ENCODE assay signal across 10 mouse cellular contexts in the genomic region with DNA sequence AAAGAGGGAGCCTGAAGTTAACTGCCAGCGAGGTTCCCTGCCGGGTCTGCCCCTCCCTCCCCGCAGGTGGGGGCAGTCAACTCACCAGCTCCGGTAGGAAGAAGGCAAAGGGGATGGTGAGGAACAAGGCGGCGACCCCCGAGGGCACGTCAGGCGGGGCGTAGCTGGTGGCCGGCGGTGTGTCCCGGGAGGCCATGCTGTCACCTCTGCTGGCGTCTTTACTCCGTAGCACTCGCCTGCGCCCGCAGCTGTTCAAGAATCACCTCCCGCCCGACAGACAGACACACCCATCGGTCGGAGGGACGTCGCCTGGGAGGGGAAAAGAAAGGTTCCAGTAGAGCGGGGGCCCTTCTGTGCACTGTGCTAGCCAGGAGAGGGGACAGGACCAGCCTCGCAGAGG. TPM values are rescaled to one million over a fixed set of nuclear protein-coding genes. Genes with fewer than 3 reads are reported as not detected.
DNase-seq lines count a peak whose midpoint lies in the region; ATAC-seq lines count a peak whose summit lies in the region.
"Had no signal": no experiment of that assay in that cellular context is flagged by ENCODE, and none has a peak within 500 bp of the region (broad histone marks: within the 10 kb centered on the region; RNA-seq: fewer than 3 reads in every experiment).

A gene (minus strand): TSS at position 262 of the 400 bp plus-strand sequence.

- H3K9me3 ChIP-seq in embryonic facial prominence, embryonic 15.5 days (replicated peaks) = no peaks in the 10 kb centered on the region
- no peaks in the 10 kb centered on the region for H3K9me3 ChIP-seq in hindbrain, embryonic 16.5 days (ENCODE audit: control insufficient read depth, low read length)

- H3K4me2 ChIP-seq in embryonic facial prominence, embryonic 15.5 days (replicated peaks) = peak within 1 kb of the TSS; percentile 43
- H3K4me2 ChIP-seq in hindbrain, embryonic 16.5 days (ENCODE audit: low read length) = peak within 1 kb of the TSS; percentile 45

- H3K4me3 ChIP-seq in embryonic facial prominence, embryonic 15.5 days (replicated peaks) = peak within 1 kb of the TSS; percentile 33
- H3K4me3 ChIP-seq in hindbrain, embryonic 16.5 days (ENCODE audit: low read length) = peak within 1 kb of the TSS; percentile 19
- H3K4me3 ChIP-seq: erythroblast, embryonic 14.5 days had no signal

- ATAC-seq in embryonic facial prominence, embryonic 15.5 days (ENCODE audit: insufficient number of reproducible peaks, low FRiP score, low TSS enrichment, low read depth) = no peak
- ATAC-seq in hindbrain, embryonic 16.5 days = no peak
- ATAC-seq in activated CD4-positive, CD25-positive, alpha-beta regulatory T cell, adult 4 months = no peak

- no peaks in the 10 kb centered on the region for H3K36me3 ChIP-seq in embryonic facial prominence, embryonic 15.5 days
- no peaks in the 10 kb centered on the region for H3K36me3 ChIP-seq in hindbrain, embryonic 16.5 days (ENCODE audit: control insufficient read depth, insufficient read depth, low read length)

- 0 out of 2 replicates have a peak within 1 kb of the TSS, but pooled peaks have one; percentile 6 for H3K9ac ChIP-seq in embryonic facial prominence, embryonic 15.5 days
- peak within 1 kb of the TSS; percentile 39; the same call in 1 of the 2 replicates for H3K9ac ChIP-seq in hindbrain, embryonic 16.5 days (ENCODE audit: low read depth, low read length)

- peak; percentile 95 for DNase-seq in heart, adult 11 months
- DNase-seq in heart, adult 8-10 months (ENCODE audit: low spot score) = no peak
- peak; percentile 15 for DNase-seq in mesoderm, embryonic 11.5 days (ENCODE audit: low read depth, low spot score)
- DNase-seq in adrenal gland, postnatal 4 days (ENCODE audit: low spot score in 2 of 2) = no peak
- DNase-seq in gastrocnemius, postnatal 25 days = no peak

- WGBS in embryonic facial prominence, embryonic 15.5 days = 2% methylated on average over 26 of the region's 26 CpGs
- 1% methylated on average over 26 of the region's 26 CpGs for WGBS in hindbrain, embryonic 16.5 days

- H3K4me1 ChIP-seq in embryonic facial prominence, embryonic 15.5 days = peaks cover 15% of the 10 kb centered on the region; the same call in 1 of the 2 replicates
- no peaks in the 10 kb centered on the region for H3K4me1 ChIP-seq in hindbrain, embryonic 16.5 days (ENCODE audit: control insufficient read depth, insufficient read depth, low read depth, low read length)

- peak within 1 kb of the TSS; percentile 74 for H3K27ac ChIP-seq in embryonic facial prominence, embryonic 15.5 days (replicated peaks)
- no peak within 1 kb of the TSS for H3K27ac ChIP-seq in hindbrain, embryonic 16.5 days (ENCODE audit: low read depth, low read length)

- H3K27me3 ChIP-seq in embryonic facial prominence, embryonic 15.5 days = peaks cover 9% of the 10 kb centered on the region
- H3K27me3 ChIP-seq in hindbrain, embryonic 16.5 days (replicated peaks; ENCODE audit: control insufficient read depth, insufficient read depth, low read length) = peaks cover 7% of the 10 kb centered on the region; the same call in 1 of the 2 replicates

RNA-seq across cellular contexts. Expression of the gene that starts here (rescaled TPM):
- total RNA-seq in heart, adult 8-10 months (2022) = 1 to 10 TPM; 3.4 to 8.7 (median 6.4) TPM
- polyA plus RNA-seq in embryonic facial prominence, embryonic 15.5 days (2015; fragmentation: Nextera tagmentation; extraction: Ambion mirVana) = 32.3 and 37.3 TPM in 2 replicates
- 1.3 and 1.5 TPM in 2 replicates for polyA plus RNA-seq in hindbrain, embryonic 16.5 days (2015; fragmentation: Nextera tagmentation; extraction: Ambion mirVana)
- not detected for polyA plus RNA-seq in activated CD4-positive, CD25-positive, alpha-beta regulatory T cell, adult 4 months (2017; shearing (Covaris generic))
- total RNA-seq in adrenal gland, postnatal 4 days (2021) = 1 to 10 TPM; 3.1 to 3.5 TPM
- total RNA-seq in gastrocnemius, postnatal 25 days (2021) = 1 to 10 TPM; 3.7 to 5.5 TPM
- polyA plus RNA-seq: C2C12; erythroblast, embryonic 14.5 days had no signal

Comparison
In these comparisons a context has a peak if more than half of its experiments do, and no peak if none do; other contexts are left out.
1. RNA of the gene that starts here (polyA plus RNA-seq): 32.3 to 37.3 TPM in embryonic facial prominence, embryonic 15.5 days; 1.3 to 1.5 TPM in hindbrain, embryonic 16.5 days and not detected in activated CD4-positive, CD25-positive, alpha-beta regulatory T cell, adult 4 months; every median in the first group is over 10 times any median in the second.
2. DNase-seq: peak in heart, adult 11 months (single experiment) and mesoderm, embryonic 11.5 days (single experiment); none in heart, adult 8-10 months (single experiment), adrenal gland, postnatal 4 days (0 of 2) and gastrocnemius, postnatal 25 days (single experiment).